Mouse (Mus musculus) ovary, adult 18-20 months (tissue): ENCODE measurements at regions not wholly inside any gene's neighbourhood (a gene's known extent, or its start where the extent isn't known, plus 50 kb on each side); places are given as distances from the start of the nearest gene placed in this dataset.
"Not testable (repeated sequence)": the region's sequence is repeated elsewhere in the genome, so short reads cannot be mapped to it uniquely, and the experiment has no call there.

ENCODE experiments used
- DNase-seq: peaks from one replicate; pipeline ENCODE4 v3.0.0; 2022; ENCODE audit warnings: low spot score, mixed read lengths

DNA sequence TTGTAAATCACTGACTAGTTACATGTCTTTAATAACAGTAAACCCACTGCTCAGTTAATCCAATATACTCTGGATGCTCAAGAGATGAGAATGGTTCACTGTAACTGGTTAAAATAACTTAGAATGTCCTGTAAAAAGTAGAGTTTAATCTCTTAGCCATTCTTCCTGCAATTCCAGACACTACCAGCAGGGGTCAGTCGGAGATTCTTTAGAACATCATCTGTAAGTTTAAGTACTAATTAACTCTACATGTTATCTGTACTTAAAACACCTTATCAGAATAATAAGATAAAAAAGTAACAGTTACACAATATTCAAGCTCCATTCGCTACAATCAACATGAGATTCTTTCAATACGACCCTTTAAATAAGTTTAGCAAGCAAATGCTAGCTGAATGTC lies 58.7 kb upstream of the Olig3 start:
- no peak for DNase-seq

- DNase-seq, result no peak
Observed at GRCm38 (mm10) chr10:19295388-19296013, 60.8 kb upstream of the Olig3 start.

- no peak for DNase-seq
Observed at GRCm38 (mm10) chr10:19291474-19291873, 64.9 kb upstream of the Olig3 start.

DNA sequence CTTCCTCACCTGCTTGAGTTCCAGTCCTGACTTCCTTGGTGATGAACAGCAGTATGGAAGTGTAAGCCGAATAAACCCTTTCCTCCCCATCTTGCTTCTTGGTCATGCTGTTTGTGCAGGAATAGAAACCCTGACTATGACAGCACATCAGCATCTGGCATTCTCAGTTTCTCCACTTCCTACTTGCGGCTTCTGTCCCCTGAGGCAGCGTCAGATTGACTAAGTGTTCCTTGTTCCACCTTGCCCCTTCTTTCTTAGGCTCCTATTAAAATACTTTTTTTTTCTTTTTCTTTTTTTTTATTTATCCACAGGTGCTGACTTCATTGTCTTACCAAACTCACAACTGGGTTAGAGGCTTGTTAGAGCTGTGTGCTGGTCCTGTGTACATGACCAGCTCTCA lies 65.3 kb upstream of the Olig3 start:
- not testable (repeated sequence) for DNase-seq

DNA sequence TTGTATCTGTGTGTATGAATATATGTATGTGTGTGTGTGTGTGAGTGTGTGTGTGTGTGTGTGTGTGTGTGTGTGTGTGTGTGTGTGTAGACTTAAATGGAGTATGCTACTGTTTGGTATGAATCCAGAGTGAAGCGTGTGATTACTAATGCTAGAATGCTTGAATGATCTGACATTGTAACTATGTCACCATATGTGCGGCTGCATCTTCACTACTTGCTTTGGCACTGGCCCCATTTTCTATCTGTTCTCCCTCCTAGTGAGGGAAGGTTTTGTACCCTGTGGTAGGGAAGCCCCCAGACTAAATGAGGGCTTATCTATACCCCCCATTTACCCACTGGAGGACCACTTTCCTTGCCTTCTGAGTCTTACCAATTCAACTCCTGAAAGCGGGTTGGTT lies 74.2 kb upstream of the Olig3 start:
- no peak for DNase-seq

GRCm38 (mm10) chr10:19281021-19281420 lies 75.3 kb upstream of the Olig3 start:
- DNase-seq, result no peak

DNA sequence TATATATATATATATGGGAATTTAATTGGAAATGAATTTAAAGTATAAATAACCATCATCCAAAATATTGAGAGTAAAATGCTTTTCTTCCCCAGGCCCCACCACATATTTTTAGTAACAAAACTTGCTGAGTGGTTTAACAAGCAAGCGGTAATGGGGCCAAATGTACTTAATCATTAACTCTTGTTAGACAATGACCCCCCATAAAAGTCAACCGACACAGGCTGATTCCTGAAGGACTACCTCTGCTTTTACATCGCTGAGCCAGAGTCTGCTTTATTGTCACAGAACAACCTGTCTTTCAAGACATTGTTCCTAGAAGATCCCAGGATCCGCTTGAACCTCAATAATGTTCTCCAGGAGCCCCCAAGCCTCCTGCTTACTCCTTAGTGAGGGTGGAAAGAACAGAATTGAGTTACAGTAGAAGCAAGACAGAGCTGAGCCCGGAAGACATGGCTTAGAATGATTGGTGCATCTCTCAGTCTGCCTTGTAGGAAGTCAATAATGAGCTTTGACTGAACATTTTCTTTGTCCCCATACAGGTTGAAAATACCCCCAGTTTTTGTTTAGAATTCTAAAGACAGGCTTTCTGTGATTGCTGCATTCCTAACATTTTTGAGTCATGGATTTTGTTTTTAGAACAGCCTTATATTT lies 78.0 kb upstream of the Olig3 start:
- no peak for DNase-seq

DNA sequence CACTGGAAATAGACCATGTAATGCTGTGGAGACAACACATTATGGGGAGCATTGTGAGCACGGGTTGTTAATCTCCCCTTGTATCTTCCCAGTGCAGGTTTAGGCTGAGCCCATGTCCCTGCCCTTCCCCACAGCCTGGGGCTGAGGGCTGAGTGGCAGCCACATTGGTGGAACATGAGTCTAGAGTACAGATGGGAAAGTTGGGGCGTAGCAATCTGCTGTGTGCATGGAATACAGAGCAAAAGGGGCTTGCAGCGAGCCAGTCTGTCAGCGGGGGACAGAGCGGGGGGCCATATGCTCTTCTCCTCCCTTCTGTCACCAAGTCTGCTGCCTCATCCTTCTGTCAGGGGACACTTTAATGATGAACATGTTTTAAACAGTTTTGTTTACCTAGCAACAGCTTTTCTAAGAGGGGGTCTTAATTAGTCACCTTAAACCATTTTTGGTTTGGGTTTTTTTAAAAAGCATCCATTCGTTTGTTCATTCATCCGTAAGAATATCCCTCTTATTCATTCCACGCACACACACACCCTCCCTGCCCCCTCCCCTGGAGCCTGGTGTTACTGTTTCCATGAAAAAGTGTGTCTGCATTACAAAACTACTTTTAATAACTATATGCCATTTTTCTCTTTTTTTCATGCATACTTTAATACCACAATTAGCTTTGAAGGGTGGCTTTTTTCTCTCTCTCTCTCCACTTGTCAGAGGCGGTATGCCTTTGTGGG lies 79.1 kb upstream of the Olig3 start:
- no peak for DNase-seq

GRCm38 (mm10) chr10:19274985-19275384 lies 81.3 kb upstream of the Olig3 start:
- DNase-seq, result no peak

- DNase-seq, result no peak
Observed at GRCm38 (mm10) chr10:19269418-19269817, 86.9 kb upstream of the Olig3 start.

DNA sequence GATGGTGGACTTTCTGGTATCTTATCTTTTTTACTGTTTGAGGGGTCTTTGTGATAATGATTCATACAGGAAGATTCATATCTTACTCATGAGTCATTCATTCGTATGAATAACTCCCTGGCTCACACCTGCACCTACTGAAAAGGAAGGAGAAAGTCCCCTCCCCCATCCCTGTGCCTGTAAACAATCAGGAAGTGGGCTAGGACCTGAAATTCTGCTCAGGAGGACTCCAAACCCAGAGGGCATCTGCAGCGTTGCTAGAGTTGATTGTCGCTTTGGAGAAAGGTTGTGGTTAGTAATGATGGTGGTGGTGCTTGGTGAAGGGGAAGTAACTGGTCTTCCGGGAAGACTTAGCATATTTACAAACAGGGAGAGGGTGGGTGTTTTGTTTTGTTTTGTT lies 88.3 kb upstream of the Olig3 start:
- DNase-seq, result no peak

DNA sequence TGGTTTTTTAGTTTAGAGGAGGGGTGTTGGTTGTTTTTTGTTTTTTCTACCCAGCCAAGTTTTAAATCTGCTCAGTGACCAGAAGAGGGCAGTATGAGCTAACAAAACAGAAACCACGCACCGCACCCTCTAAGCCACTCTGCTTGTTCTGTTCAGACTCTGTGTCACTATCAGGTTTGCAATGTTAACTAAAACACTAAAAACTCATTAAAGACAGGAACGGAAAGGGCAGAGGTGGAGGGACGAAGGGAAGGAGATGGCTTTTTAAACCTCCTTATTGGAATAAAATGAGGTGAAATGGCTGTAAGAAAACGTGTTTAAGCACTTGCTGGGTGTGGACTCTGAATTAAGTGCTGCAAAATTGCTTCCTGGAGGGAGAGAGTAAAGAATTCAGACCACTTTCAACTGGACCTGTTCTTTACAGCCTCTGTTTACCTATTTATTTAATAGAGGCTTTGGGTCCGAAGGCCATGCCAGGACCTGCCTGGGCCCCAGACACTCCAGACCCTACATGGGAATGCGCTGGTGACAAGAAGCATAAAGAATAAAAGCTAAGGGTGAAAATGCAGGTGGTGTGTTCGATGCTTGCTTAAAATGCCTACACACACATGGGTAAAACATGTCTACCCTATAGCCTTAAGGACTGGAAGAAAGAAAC lies 116.1 kb upstream of the Olig3 start:
- no peak for DNase-seq

GRCm38 (mm10) chr10:19216240-19216639 lies 140.1 kb upstream of the Olig3 start:
- no peak for DNase-seq

- DNase-seq, result no peak
Observed at GRCm38 (mm10) chr10:19209751-19210150, 146.6 kb upstream of the Olig3 start.

DNA sequence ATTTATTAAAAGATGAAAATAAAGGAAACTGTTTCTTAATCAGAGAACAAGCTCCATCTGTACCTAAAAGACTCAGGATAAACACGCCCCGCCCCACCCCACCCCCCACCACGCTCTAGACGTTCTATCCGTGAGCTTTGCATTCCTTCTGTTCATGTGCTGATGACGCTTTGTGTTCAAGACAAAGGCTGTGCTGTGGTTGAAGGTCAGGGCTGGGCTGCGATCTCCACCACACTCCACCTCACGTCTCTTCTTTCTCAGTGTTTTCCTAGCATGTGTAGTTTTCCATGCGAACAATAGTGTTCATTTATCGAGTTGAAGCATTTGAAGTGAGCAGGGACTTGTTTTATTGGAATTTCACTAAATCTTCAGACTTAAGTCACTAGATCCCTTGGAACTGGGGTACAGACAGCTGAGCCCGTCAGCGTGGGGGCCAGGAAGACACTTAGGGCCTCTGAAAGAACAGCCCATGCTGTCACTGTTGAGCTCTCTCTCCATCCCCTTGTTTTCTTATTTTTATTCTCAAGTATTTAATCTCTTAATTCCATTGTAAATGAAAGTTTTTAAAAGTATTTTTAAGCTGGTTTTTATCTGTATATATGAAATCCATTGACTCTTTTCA lies 148.1 kb upstream of the Olig3 start:
- DNase-seq, result no peak

GRCm38 (mm10) chr10:19207505-19207904 lies 148.8 kb upstream of the Olig3 start:
- no peak for DNase-seq

- DNase-seq, result no peak
Observed at GRCm38 (mm10) chr10:19200311-19200710, 156.0 kb upstream of the Olig3 start.

DNA sequence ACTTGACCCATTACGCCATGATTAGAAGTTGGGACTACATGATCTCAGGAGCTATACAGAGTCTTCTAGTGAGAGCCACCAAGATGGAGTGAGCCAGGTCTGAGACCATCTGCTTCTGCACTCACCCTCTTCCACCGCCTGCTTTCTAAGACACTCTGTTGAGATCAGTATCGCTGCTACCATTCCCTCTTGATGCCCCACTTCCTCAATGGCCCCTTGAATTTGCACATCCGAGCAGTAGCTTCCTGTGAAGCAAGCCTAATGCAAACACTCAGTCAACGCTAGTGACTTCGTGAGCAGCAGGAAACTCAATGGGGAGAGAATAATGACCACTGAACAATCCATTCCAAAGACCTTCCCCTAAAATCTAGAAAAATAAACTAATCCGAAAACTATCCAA lies 160.7 kb upstream of the Olig3 start:
- DNase-seq, result no peak

DNA sequence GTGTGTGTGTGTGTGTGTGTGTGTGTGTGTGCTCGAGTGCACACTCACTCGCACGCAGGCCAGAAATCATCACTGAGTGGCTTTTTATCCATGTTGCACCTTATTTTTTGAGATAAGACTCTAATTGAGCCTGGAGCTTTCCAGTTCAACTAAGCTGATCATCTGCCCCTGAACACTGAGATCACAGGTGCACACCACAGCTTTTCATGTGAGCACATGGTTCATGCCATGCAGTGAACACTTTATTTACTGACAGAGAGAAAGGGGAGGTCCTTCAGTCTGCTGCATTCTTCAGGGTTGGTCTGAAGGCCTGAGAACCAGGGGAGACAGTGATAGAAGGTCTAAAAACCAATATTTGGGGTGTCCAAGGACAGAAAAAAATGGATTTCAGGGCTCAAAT lies 161.7 kb upstream of the Olig3 start:
- no peak for DNase-seq

GRCm38 (mm10) chr10:19192971-19193758 lies 163.2 kb upstream of the Olig3 start:
- DNase-seq, result no peak

DNA sequence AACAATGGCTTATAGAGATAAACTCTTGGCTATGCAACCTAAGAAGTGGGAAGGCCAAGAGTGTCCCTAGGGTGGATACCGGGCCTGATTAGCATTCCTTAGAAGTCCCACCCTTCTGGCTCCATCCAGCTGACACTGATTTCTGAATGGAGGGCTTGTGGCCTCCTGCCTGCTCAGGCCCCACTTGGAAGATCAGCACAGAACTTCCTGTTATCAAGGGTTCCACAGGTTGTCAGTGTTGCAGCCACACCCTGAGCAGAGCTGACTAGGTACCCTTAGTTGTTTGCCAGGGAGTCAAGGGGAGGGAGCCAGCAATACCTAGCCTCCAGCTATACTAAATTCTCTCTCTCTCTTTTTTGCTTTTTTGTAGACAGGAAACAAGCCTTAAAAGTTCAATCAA lies 164.1 kb upstream of the Olig3 start:
- no peak for DNase-seq
